Mouse (Mus musculus) liver, adult (tissue): ENCODE measurements at regions not wholly inside any gene's neighbourhood (a gene's known extent, or its start where the extent isn't known, plus 50 kb on each side); places are given as distances from the start of the nearest gene placed in this dataset.

Experiments used
- GATA4 ChIP-seq: IDR thresholded peaks from 2 replicates; pipeline ENCODE4 v1.6.1; 2014; ENCODE audit warnings: mild to moderate bottlenecking, low read length; ENCODE audit not compliant: insufficient replicate concordance

GRCm38 (mm10) chr5:133675636-133676035, 423.9 kb upstream of the Castor2 start:
- no peak for TF ChIP-seq GATA4

- no peak for TF ChIP-seq GATA4
Measured at GRCm38 (mm10) chr5:133666473-133666872, 433.0 kb upstream of the Castor2 start.

GRCm38 (mm10) chr5:133662474-133663256, 436.8 kb upstream of the Castor2 start:
- TF ChIP-seq GATA4, result no peak

- no peak for TF ChIP-seq GATA4
Measured at GRCm38 (mm10) chr5:133660351-133660750, 439.2 kb upstream of the Castor2 start.

GRCm38 (mm10) chr5:133656837-133657236, 442.7 kb upstream of the Castor2 start:
- TF ChIP-seq GATA4, result no peak

- no peak for TF ChIP-seq GATA4
Measured at GRCm38 (mm10) chr5:133653431-133653830, 446.1 kb upstream of the Castor2 start.

- TF ChIP-seq GATA4, result no peak
Measured at GRCm38 (mm10) chr5:133650246-133650645, 449.3 kb upstream of the Castor2 start.

- no peak for TF ChIP-seq GATA4
Measured at GRCm38 (mm10) chr5:133645696-133646195, 453.8 kb upstream of the Castor2 start.

GRCm38 (mm10) chr5:133643326-133643725, 456.2 kb upstream of the Castor2 start:
- TF ChIP-seq GATA4, result no peak

- no peak for TF ChIP-seq GATA4
Measured at GRCm38 (mm10) chr5:133634481-133634880, 465.0 kb upstream of the Castor2 start.

GRCm38 (mm10) chr5:133631812-133632211, 467.7 kb upstream of the Castor2 start:
- TF ChIP-seq GATA4, result no peak

GRCm38 (mm10) chr5:133619347-133619746, 480.2 kb upstream of the Castor2 start:
- no peak for TF ChIP-seq GATA4

GRCm38 (mm10) chr5:133601241-133601739, 498.2 kb upstream of the Castor2 start:
- TF ChIP-seq GATA4, result no peak

- no peak for TF ChIP-seq GATA4
Measured at GRCm38 (mm10) chr5:133600630-133601029, 498.9 kb upstream of the Castor2 start.

- no peak for TF ChIP-seq GATA4
Measured at GRCm38 (mm10) chr5:133598105-133598504, 501.4 kb upstream of the Castor2 start.

GRCm38 (mm10) chr5:133586492-133586891, 513.0 kb upstream of the Castor2 start:
- no peak for TF ChIP-seq GATA4
